Mouse (Mus musculus) heart, adult 2 months (tissue): Measurements from ENCODE around the gene 1110008L16Rik.

Experiments
- CTCF ChIP-seq: fragments of 200-600 bp; IDR thresholded peaks from 2 replicates; pipeline ENCODE4 v1.8.1; 2022; ENCODE audit warnings: antibody characterized with exemption, mild to moderate bottlenecking, moderate library complexity
- EP300 ChIP-seq: fragments of 200-500 bp; IDR thresholded peaks from 2 replicates; pipeline ENCODE4 v1.6.1; 2011; ENCODE audit warnings: low read depth, low read length, control low read depth; ENCODE audit not compliant: insufficient read depth
- POLR2A ChIP-seq: fragments of 200-500 bp; IDR thresholded peaks from 2 replicates; pipeline ENCODE4 v1.6.1; 2011; ENCODE audit warnings: mild to moderate bottlenecking, low read depth, low read length, control low read depth; ENCODE audit not compliant: insufficient read depth

GRCm38 (mm10) chr12:55343998-55344397, 44.6 kb downstream of the 1110008L16Rik start:
- no peak for TF ChIP-seq CTCF
- TF ChIP-seq POLR2A = no peak
- TF ChIP-seq EP300 = no peak
